Mouse (Mus musculus) spleen, adult 18-20 months (tissue): Measurements from ENCODE around the gene Capn12.

Experiments used
- DNase-seq, 2 experiments: peaks; one replicate each; pipeline ENCODE4 v3.0.0; 2022; ENCODE audit warnings: mixed read lengths in 2 of 2

Capn12 gene

DNA sequence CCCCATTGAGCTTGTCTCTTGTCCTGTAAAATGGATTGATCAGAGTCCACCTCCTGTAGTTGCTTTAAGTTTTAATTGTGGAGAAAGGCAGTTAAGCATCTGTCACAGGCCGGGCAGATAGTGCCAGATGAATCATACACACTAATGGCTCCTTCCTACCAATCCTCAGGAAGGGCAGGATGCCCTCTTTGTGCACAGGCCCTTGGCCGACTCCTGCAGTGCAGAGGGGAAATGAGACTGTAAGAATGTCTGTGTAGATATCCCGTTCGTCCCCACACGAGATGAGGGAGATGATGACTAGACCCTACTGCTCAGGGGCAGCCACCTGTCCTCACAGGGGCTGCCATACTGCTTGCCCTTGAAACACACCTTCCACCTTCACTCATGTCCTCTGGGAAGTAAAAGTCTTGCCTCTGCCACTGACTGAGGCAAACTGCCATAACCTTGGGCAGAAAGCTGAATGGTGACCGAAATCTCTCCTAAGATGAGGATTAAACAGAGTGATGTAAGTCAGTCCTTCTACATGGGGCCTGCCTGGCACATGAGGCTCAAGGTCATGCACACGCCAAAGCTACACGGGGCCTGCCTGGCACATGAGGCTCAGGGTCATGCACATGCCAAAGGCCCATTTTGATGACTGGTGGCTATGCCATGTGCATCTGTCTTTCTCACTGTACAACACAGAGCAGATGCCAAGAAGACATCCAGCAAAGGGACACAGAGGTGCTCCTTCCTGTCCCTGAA lies 40.7 kb downstream of the Capn12 start:
- DNase-seq = no peak

DNA sequence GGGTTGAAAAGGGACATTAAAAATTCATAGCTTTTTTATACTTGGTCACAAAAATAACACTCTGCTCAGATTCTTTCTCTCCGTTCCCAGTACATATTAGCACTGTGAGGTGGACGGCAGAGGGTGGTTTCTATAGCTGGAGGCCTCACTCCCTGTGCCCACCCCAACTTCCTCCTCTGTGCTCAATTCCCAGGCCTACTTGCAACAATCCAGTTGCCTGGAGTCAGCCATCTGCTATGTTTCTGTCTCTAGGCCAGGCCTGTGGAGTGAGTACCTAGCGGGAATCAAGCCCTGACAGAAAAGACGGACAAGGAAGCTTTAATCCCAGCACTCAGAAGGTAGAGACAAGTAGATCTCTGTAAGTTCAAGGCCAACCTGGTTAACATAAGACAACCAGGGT lies 41.4 kb downstream of the Capn12 start:
- DNase-seq = no peak

DNA sequence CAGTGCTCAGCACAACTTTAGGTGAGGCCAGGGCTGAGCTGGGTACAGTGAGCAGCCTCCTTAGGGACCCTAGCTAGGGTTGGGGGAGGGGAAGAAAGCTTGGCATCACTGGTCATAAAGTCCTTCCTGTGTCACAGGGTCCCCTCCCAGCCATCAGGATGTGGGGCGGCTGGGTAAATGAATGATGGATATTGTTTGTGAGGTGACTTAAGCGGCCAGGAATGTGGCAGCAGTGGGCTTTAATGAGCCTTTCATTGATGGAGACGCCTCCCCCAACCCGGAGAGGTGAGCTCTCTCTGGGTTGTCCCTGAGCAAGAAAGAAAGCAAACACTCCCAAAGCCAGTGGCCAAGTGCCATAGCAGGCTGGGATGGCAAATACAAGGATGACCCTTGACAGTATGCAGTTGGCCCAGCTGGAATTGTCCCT lies 42.7 kb downstream of the Capn12 start:
- no peak for DNase-seq

- no peak for DNase-seq
Measured at GRCm38 (mm10) chr7:28924802-28925201, 43.6 kb downstream of the Capn12 start.

DNA sequence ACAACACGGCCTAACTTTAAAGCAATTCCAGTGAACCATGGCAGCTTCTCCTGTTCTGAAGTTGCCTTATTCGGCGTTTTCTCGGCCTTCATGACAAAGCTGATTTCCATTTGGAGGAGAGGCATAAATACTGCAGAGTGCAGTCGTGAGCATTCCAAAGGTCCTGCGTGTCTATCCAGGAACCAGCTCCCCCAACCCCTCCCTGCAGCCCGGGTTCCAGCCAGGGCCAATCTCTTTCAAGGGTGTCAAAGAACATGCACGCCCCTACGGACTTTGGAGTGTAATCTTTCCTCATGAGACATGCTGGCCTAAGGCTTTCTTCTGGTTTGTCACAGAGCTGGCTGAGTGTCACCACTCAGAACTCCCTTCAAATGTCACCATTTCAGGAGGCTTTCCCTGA lies 44.1 kb downstream of the Capn12 start:
- DNase-seq = no peak

GRCm38 (mm10) chr7:28926172-28926571 lies 45.0 kb downstream of the Capn12 start:
- no peak for DNase-seq

DNA sequence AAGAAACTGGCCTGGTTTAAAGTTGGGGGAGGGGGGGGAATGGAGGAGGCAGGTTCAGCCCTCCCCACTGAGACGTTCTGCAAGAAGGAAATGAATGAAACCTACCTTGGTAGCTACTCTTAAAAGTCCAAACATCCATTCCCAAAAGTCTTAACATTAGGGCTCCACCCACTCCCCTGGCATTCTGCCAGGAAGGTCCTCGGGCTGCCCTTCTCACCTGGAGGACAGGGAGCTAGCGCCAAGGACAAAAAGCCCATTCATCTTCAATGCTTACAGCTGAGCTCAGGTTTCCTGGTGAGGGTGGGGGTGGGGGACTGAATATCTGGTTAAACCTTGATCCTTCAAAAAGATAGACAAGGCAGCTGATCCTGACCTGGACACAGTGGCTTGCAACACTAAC lies 48.2 kb downstream of the Capn12 start:
- DNase-seq = no peak

GRCm38 (mm10) chr7:28930320-28931031 lies 49.3 kb downstream of the Capn12 start:
- no peak for DNase-seq

DNA sequence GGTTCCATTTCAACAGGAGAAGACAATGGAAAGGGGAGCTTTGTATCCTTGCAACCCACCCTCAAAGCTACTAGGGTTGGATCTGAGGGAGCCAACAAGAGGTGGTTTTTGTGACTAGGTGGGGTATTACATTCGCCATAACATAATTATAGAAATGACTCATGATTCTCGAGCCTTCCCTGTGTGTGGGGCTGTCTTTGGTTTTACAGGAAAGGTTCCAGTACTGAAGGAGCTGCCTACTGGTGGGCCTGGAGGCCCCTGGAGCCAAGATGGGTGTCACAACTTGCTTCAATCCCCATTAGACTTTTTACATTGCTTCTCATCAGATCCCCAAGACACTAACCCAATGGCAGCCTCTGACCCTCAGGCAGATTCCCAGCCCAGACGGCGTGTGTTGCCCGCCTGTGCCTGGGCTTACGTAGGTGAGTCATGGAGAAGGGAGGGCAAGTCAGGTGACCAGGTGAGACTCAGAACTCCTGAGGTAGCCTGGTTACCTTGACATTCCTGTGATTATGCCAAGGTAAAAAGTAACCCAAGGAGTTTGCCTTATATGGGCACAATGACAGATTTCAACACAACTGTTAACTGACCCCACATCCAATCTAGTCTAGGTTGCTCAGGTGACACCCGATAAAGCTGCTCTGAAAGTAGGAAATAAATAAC lies 49.9 kb downstream of the Capn12 start:
- no peak for DNase-seq

DNA sequence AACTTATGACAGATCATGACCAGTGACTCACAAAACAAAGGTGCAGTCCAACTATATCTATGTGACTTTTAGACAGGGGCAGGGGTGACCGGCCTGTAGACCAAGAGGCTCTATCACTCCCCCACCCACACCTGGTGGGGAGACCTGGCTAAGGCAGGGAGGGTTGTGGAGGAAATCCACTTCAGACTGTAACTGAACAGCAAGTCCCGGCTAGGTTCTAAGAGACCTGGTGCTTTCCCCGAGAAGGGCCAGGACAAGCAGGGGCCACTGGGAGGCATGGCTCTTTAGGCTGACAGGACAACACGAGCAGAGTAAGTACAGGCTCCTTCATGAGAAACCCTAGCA lies 50.4 kb downstream of the Capn12 start:
- DNase-seq = no peak

DNA sequence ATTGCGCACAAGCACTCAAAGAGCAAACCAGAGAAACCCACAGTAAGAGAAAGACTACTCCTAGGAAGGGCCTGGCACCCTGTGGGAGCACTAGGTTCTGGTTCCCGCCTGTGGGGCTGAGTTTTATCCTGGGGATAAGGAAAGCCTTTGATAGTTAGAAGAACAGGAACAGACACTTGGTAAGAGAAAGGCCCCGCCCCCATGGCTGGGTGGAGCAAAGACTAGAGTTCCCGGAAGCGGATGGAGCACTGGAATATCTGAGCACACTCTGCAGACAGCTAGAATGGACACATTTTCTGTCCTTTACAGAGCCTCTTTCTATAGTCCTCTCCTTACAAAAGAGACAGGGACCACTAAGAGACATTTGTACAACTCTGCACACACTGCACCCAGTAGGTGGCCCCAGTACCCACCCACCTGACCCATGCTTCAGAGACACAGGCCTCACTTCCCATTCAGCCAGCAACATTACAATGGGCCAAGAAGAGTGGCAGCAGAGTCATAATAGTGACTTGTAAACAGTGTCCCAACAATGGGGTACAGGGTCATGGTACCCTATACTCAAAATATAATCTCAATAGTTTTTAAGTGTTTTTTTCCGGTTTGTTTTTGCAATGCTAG lies 51.3 kb downstream of the Capn12 start:
- DNase-seq = no peak

DNA sequence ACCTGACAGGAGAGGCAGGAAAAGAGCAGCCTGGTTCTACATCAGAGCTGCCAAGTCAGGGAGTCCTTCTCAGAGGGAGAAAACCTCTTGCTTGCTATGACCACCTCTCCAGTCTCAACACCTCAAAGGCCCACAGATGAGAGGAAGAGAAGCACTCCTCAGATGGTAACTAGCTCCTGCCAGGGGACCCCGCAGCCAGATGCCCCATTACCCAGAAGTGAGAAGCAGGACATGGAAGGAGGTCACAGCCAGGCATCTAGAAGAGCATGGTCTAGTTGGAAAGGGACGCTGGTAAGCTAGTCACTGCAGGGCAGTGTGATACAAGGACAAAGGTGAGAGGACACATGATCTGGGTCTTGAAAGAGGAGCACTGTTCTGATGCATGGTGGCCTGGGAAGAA lies 52.6 kb downstream of the Capn12 start:
- DNase-seq = no peak

DNA sequence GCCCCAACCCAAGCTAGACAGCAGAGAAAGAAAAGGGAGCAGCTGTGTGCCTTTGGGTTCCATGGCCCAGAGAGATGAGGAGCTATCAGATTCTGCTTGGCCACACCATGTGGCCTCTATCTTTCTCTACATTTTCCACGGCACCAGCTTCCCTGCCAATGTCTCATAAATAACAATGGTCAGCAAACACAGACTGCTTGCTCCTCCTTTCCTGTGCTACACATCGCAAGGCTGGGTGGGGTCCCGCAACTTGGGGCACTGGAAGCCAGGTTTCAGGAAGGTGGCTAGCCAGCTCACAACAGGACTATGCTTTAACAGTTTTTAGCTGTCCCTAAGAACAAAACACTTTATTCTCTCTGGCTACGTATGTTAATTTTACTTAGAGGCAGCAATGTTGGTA lies 55.6 kb downstream of the Capn12 start:
- DNase-seq = no peak

DNA sequence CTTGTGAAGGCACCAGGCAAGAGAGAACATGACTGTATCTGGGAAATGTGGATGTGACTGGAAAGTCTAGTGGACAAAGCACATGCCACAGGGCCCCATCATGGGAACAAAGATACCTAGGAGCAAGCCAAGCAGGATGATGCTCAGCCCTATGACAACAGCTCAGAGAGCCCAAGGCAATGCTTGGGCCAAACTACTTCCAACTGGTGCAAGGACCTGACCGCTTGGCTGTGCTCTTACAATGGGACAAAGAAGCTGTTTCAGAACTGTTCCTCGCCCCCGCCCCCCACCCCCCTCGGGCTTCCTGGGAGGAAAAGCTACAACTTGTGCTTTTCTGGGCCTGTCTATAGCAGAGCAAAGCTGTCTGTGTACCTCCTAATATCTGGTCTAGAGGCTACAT lies 57.4 kb downstream of the Capn12 start:
- DNase-seq = no peak

DNA sequence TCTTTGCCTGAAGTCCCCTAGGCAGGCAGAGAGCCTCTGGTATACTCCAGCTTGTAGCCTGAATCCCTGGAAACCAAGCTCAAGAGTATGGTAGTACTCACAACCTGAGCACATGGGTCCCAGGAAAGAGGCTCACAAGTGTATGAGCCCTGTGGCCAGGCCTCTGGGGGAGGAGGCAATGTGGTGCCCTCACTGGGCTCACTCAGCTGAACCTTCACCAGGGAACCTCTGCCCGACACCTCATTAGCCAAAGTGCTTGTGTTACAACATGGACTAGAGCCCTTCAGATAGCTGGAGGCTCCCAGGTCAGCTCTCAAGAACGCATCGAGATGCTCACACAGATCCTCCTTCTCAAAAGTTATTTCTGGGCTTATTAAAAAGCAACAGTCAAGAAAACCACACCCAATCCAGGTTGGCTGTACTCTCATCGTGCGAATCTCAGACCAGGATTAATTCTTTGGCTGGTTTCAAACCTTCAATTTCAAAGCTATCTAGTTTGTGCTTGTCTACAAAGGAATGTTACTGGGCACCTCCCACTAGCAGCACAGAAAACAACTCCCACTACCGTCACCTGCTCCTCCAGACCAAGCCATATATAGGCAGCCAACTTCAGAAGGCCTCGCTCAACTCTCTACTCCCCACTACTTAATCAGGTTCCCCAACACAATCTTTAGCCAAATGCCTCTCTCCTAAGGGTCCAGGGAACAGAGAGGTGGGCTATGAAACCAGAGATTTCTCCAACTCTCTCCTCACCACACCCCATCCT lies 58.4 kb downstream of the Capn12 start:
- no peak for DNase-seq

GRCm38 (mm10) chr7:28941129-28941528 lies 59.9 kb downstream of the Capn12 start:
- DNase-seq = no peak

DNA sequence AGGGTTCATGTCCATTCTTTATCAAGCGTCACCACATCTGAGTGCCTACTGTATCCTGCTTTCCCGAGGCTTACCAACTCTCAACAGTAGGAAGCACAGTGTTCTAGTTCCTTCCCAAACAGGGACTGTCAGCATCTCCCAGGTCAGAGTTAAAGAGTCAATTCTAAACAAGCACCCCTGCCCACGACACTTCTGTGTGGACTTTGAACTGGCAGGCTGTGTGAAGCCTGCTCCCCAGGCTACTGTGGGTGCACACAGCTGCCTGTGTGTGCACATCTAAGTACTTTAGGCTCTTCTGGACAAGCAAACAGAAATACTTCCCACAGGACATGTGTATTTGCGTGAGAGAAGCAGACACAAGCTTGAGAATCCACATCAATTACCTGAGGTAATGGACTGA lies 60.3 kb downstream of the Capn12 start:
- no peak for DNase-seq
